Mouse (Mus musculus) Patski (cell line): ENCODE results near the gene Plin1. TPM values are rescaled to one million over a fixed set of nuclear protein-coding genes. Genes with fewer than 3 reads are reported as not detected.

ENCODE experiments used
- ATAC-seq: fragments of 100-300 bp; one replicate; pipeline ENCODE4 v1.8.0; 2021
- CTCF ChIA-PET: fragments of 350-600 bp; sonication (Branson Sonifier 250); formaldehyde crosslinking; loops from one replicate; lab custom pipeline; 2022; ENCODE audit warnings: inconsistent platforms; lab: Charles Lee
- POLR2A ChIA-PET: fragments of 350-600 bp; sonication (Branson Sonifier 250); formaldehyde crosslinking; loops from one replicate; lab custom pipeline; 2022; ENCODE audit warnings: antibody characterized with exemption, inconsistent platforms; lab: Charles Lee
- DNase-seq: peaks from one replicate; pipeline ENCODE4 v3.0.0-alpha.2; 2011; ENCODE audit warnings: low read depth, low spot score
- H3K27me3 ChIP-seq: fragments of 371-371 bp; one replicate; pipeline ENCODE4 v1.5.1; 2021
- CTCF ChIP-seq: fragments of 100-300 bp; IDR thresholded peaks from one replicate; pipeline ENCODE4 v1.5.1; 2021
- in situ Hi-C: fragments of 300-500 bp; cut with MboI; formaldehyde crosslinking; loops from 3 replicates; pipeline ENCODE4 v1.11.1; 2018; ENCODE audit warnings: low pct_unique_long_range_greater_than_20kb, mixed read lengths
- polyA plus RNA-seq: library from polyadenylated mRNA; unstranded; gene quantifications from one replicate; pipeline ENCODE4 v1.2.3, GENCODE M21; 2021

Plin1 gene
- polyA plus RNA-seq, 1 experiment from 2014 or later: 0.06 TPM

GRCm38 (mm10) chr7:79710831-79711230 is 21.9 kb downstream of the Plin1 start:
- no peaks in the 10 kb centered on the region for H3K27me3 ChIP-seq
- TF ChIP-seq CTCF: no peak
- DNase-seq: no peak
- POLR2A ChIA-PET: no interaction called here
- ATAC-seq: no peak
- in situ Hi-C loops: no loop called here
- CTCF ChIA-PET: no interaction called here

GRCm38 (mm10) chr7:79710130-79710607 is 22.5 kb downstream of the Plin1 start:
- ATAC-seq: no peak
- no peak for DNase-seq
- POLR2A ChIA-PET: no interaction called here
- CTCF ChIA-PET: no interaction called here
- in situ Hi-C loops: no loop called here
- H3K27me3 ChIP-seq: no peaks in the 10 kb centered on the region
- no peak for TF ChIP-seq CTCF

- DNase-seq (no peak), ATAC-seq (no peak)
- in situ Hi-C loops: no loop called here
- H3K27me3 ChIP-seq: no peaks in the 10 kb centered on the region
- ChIA-PET POLR2A (no interaction called here), CTCF (interaction anchor here (1.7 kb wide), 1 partner anchor 18 kb away, joined by 4 read pairs; no protein-coding TSS in a partner anchor)
- TF ChIP-seq CTCF: no peak
These were observed 27.5 kb downstream of the Plin1 start for GRCm38 (mm10) chr7:79705210-79705609.

GRCm38 (mm10) chr7:79702755-79703154 is 29.9 kb downstream of the Plin1 start:
- no peak for TF ChIP-seq CTCF
- no peak for DNase-seq
- in situ Hi-C loops: no loop called here
- POLR2A ChIA-PET: no interaction called here
- no peak for ATAC-seq
- no peaks in the 10 kb centered on the region for H3K27me3 ChIP-seq
- CTCF ChIA-PET: interaction anchor here (0.8 to 6.2 kb wide), 4 partner anchors 10 to 25 kb away, joined by 3 to 32 read pairs (median 5); partner anchors contain the start of gene Kif7

GRCm38 (mm10) chr7:79696495-79696894 is 36.2 kb downstream of the Plin1 start:
- in situ Hi-C loops: no loop called here
- ChIA-PET POLR2A (no interaction called here), CTCF (no interaction called here)

GRCm38 (mm10) chr7:79680231-79680630 is 52.5 kb downstream of the Plin1 start:
- ChIA-PET CTCF (interaction anchor here (0.8 to 2.0 kb wide), 3 partner anchors 12 to 103 kb away, joined by 3 to 5 read pairs (median 3); no protein-coding TSS in a partner anchor), POLR2A (no interaction called here)

More at GRCm38 (mm10) chr7:79696495-79696894, 36.2 kb downstream of the Plin1 start:
- no peak for ATAC-seq
- no peak for TF ChIP-seq CTCF
- no peak for DNase-seq
- no peaks in the 10 kb centered on the region for H3K27me3 ChIP-seq

GRCm38 (mm10) chr7:79679186-79679585 is 53.5 kb downstream of the Plin1 start:
- POLR2A ChIA-PET: no interaction called here
- CTCF ChIA-PET: interaction anchor here (0.8 to 2.1 kb wide), 10 partner anchors 11 to 102 kb away, joined by 3 to 13 read pairs (median 4); no protein-coding TSS in a partner anchor
- in situ Hi-C loops: loop anchor here (5.0 kb wide), 1 partner anchor 48 kb away; no protein-coding TSS in a partner anchor
- ATAC-seq (no peak), DNase-seq (no peak)
- TF ChIP-seq CTCF: peak; percentile 64
- H3K27me3 ChIP-seq: no peaks in the 10 kb centered on the region

More at GRCm38 (mm10) chr7:79680231-79680630, 52.5 kb downstream of the Plin1 start:
- no peaks in the 10 kb centered on the region for H3K27me3 ChIP-seq
- no peak for ATAC-seq
- DNase-seq: no peak
- in situ Hi-C loops: no loop called here
- TF ChIP-seq CTCF: no peak

GRCm38 (mm10) chr7:79670900-79671604 is 61.7 kb downstream of the Plin1 start:
- ChIA-PET CTCF (no interaction called here), POLR2A (interaction anchor here (0.6 kb wide), 1 partner anchor 35 kb away, joined by 3 read pairs; no protein-coding TSS in a partner anchor)
- in situ Hi-C loops: no loop called here
- TF ChIP-seq CTCF: no peak
- DNase-seq: no peak
- ATAC-seq: no peak
- H3K27me3 ChIP-seq: no peaks in the 10 kb centered on the region

Other genes with a start within 250 kb of the Plin1 start
- gene Rhcg, start 115.2 kb downstream of the Plin1 start, polyA plus RNA-seq: 0.04 TPM
- gene Ticrr, start 72.7 kb downstream of the Plin1 start, polyA plus RNA-seq: 5.1 TPM
- 9.6 TPM for gene Kif7, start 17.2 kb downstream of the Plin1 start, polyA plus RNA-seq
- 17.5 TPM for gene Pex11a, start 10.2 kb upstream of the Plin1 start, polyA plus RNA-seq
- gene Wdr93, start 10.3 kb upstream of the Plin1 start, polyA plus RNA-seq: 2.1 TPM
- not detected for gene Mesp1, start 60.9 kb upstream of the Plin1 start, polyA plus RNA-seq
- 0.15 TPM for gene Mesp2, start 77.8 kb upstream of the Plin1 start, polyA plus RNA-seq
- 14.9 TPM for gene Anpep, start 128.2 kb upstream of the Plin1 start, polyA plus RNA-seq
- 32.7 TPM for gene Ap3s2, start 187.7 kb upstream of the Plin1 start, polyA plus RNA-seq
- gene Arpin, start 202.5 kb upstream of the Plin1 start, polyA plus RNA-seq: 37.3 TPM